Mouse (Mus musculus) stomach, postnatal 0 days (tissue): Measurements from ENCODE around the gene Tcl1b5.

Source experiments
- CTCF ChIP-seq: IDR thresholded peaks from 2 replicates; pipeline ENCODE4 v1.5.1; 2016; ENCODE audit warnings: antibody characterized with exemption, low read depth, mild to moderate bottlenecking, moderate library complexity
- EP300 ChIP-seq: optimal IDR thresholded peaks from 2 replicates; pipeline ENCODE3; 2016; ENCODE audit warnings: antibody characterized with exemption

DNA sequence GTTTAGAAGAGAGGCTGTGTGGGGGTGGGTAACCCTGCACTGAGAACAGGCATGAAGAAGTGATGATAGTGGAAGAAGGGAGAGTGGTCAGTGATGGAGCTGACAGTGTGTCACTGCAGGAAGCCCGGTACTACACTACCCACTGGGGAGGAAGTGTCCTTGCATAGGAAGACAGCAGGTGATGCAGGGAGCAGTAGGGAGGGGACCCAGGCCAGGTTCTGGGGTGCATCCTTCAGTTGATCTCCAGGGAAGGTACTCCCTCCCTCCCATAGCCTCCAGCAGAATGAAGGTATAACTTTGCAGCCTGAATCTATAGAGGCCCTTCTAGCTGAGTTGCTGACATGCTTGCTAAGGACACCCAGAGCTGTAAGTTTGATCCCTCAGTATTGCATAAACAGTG lies 30.9 kb downstream of the Tcl1b5 start:
- no peak for TF ChIP-seq CTCF
- no peak for TF ChIP-seq EP300
